Mouse (Mus musculus) forebrain, embryonic 12.5 days (tissue): Measurements from ENCODE around the gene Plcg1. TPM values are rescaled to one million over a fixed set of nuclear protein-coding genes. Genes with fewer than 3 reads are reported as not detected.
A peak's percentile ranks its signal among the peaks of the same experiment; 100 is the strongest.

Source experiments
- ATAC-seq: fragments of 200-750 bp; cut with Nextera tagmentation; 2 replicates; pipeline ENCODE4 v1.8.0; 2017; ENCODE audit warnings: moderate TSS enrichment; ENCODE audit not compliant: low FRiP score
- H3K27ac ChIP-seq: fragments of 300-500 bp; sonication (generic); 2 replicates; pipeline ENCODE4 v1.5.1; 2016; ENCODE audit warnings: mild to moderate bottlenecking
- H3K27me3 ChIP-seq: fragments of 300-500 bp; sonication (generic); 2 replicates; pipeline ENCODE4 v1.6.1; 2016; ENCODE audit warnings: mild to moderate bottlenecking
- H3K36me3 ChIP-seq: fragments of 300-500 bp; sonication (generic); replicated peaks from 2 replicates; pipeline ENCODE4 v1.6.1; 2016; ENCODE audit warnings: mild to moderate bottlenecking
- H3K4me1 ChIP-seq: fragments of 300-500 bp; sonication (generic); 2 replicates; pipeline ENCODE4 v1.6.1; 2016
- H3K4me2 ChIP-seq: fragments of 300-500 bp; sonication (generic); 2 replicates; pipeline ENCODE4 v1.6.1; 2016; ENCODE audit warnings: mild to moderate bottlenecking, moderate library complexity
- H3K4me3 ChIP-seq: fragments of 300-500 bp; sonication (generic); replicated peaks from 2 replicates; pipeline ENCODE4 v1.5.1; 2016; ENCODE audit warnings: mild to moderate bottlenecking
- H3K9ac ChIP-seq: fragments of 300-500 bp; sonication (generic); 2 replicates; pipeline ENCODE4 v1.6.1; 2016; ENCODE audit warnings: mild to moderate bottlenecking
- H3K9me3 ChIP-seq: fragments of 300-500 bp; sonication (generic); 2 replicates; pipeline ENCODE4 v1.6.1; 2016
- WGBS: fragments of 180-500 bp; shearing (Covaris S2); methylation state at CpG from one replicate; pipeline ENCODE4 v1.1.7; 2016; 5-methylcytosine and 5-hydroxymethylcytosine counted together
- polyA plus RNA-seq: library from polyadenylated mRNA; unstranded; fragments of >200 nt; fragmentation: Nextera tagmentation; extraction: Ambion mirVana; gene quantifications from 2 replicates; pipeline ENCODE4 v1.2.1, GENCODE M21; 2016

The Plcg1 gene
- 91.1 and 100 TPM in 2 replicates for polyA plus RNA-seq

DNA sequence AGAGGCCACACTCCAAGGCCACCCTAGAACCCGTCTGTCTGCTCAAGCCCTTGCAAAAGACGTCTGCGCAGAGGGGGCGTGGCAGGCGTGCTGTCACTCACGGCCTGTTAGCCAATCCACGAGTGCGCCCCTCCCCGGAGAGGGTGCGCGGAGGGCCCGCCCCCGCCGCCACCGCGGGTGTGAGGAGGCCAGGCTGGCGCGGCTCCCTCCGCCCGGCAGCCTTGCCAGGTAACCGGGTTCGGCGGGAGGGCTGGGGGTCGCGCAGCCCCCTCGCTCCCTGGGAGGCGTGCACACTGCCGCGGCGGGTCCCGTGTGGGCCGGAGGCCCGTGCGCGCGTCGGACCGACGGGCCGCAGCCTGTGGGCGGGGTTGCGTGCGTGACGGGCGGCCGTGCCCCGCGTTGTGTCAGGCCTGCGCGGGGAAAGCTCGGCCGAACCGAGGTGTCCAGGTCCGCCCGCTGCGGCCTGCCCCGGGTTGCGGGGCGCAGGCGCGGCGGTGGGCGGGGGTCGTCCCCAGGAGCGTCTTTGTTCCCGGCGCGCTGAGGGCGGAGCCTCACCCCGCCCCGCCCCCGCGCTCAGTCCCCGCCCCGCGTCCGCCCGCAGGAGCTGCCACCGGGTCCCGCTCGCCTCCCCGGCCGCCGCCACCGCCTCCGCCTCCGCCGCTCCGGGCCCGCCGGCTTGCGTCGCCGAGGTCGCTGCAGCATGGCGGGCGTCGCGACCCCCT is at the start of gene Plcg1:
TSS of gene Plcg1 (plus strand) at position 184 of the 722 bp plus-strand sequence.
- peak within 1 kb of the TSS; percentile 98 for H3K27ac ChIP-seq
- H3K4me2 ChIP-seq, result peak within 1 kb of the TSS; percentile 81
- WGBS, result under 1% methylated on average over 70 of the region's 99 CpGs
- H3K4me3 ChIP-seq, result peak within 1 kb of the TSS; percentile 93
- peaks cover 27% of the 10 kb centered on the region for H3K36me3 ChIP-seq
- ATAC-seq, result peak; percentile 95
- H3K4me1 ChIP-seq, result peaks cover 62% of the 10 kb centered on the region
- no peaks in the 10 kb centered on the region for H3K9me3 ChIP-seq
- H3K9ac ChIP-seq, result peak within 1 kb of the TSS; percentile 100
- H3K27me3 ChIP-seq, result peaks cover 8% of the 10 kb centered on the region; the same call in 1 of the 2 replicates

DNA sequence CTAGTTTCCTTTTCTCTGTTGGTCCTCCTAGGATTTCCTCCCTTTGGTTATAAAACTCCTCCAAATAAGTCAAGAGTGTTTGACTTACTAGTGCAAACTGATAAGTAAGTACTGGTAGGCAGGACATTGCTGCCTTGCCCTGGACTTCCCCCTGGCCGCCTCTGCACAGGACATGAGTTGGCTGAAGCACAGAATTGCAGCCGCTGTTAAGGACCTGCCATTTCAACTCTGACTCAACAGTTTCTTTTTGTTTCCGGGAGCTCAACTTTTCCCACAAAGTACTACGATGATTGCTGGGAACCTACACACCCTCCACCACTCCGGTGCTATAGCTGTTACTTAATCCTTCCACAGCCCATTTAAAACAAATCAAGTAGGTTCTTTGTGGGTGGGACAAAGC is 30.8 kb upstream of the Plcg1 start:
- WGBS, result 69% methylated on average over 5 of the region's 5 CpGs
- H3K4me2 ChIP-seq, result no peak overlapping the region

DNA sequence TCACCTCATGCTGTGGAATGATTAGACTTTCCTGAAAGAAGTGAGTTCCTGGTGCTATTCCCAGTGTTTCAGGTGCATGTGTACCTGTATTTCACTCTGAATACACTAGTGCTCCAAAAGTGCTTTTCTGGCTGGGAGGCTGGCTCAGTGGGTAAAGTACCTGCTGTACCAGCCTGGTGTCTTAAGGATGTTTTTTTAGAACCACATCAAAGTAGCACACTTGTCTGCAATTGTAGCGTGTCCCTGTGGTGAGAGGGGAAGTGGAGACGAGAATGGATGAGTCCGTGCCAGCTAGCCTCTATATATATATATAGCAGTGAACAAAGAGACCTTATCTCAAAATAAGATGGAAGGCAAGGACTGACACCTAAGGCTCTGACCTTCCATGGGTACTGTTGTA is 29.5 kb upstream of the Plcg1 start:
- 92% methylated on average over 3 of the region's 3 CpGs for whole genome bisulfite sequencing
- Histone ChIP-seq H3K27me3 (no peaks in the 10 kb centered on the region), H3K27ac (no peak overlapping the region), H3K4me1 (no peaks in the 10 kb centered on the region), H3K4me2 (no peak overlapping the region), H3K36me3 (peaks cover 67% of the 10 kb centered on the region), H3K4me3 (no peak overlapping the region), H3K9me3 (no peaks in the 10 kb centered on the region), H3K9ac (no peak overlapping the region)
- no peak for ATAC-seq

More for the DNA sequence above, 30.8 kb upstream of the Plcg1 start:
- Histone ChIP-seq H3K4me1 (no peaks in the 10 kb centered on the region), H3K27me3 (no peaks in the 10 kb centered on the region), H3K9ac (no peak overlapping the region), H3K9me3 (no peaks in the 10 kb centered on the region), H3K27ac (no peak overlapping the region), H3K4me3 (no peak overlapping the region), H3K36me3 (peaks cover 64% of the 10 kb centered on the region)
- ATAC-seq, result no peak

DNA sequence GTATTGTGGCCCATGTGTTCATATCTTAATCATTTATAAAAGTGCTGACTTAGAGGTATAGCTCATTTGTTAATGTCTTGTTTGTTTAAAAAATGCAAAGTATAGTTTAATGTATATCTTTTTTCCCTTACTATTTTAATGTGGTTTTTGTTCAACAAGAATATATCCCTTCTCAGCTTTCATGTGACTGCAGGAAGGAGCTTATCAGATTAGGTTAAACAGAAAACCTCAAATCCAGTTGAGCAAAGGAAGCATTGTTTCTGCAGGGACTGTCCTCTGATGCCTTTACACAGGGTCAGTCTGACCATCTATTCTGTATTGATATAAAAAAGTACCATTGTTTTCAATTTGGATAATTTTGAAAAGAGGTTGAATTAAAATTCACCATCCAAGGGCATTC is 28.3 kb upstream of the Plcg1 start:
- ATAC-seq, result no peak
- Histone ChIP-seq H3K36me3 (peaks cover 75% of the 10 kb centered on the region), H3K27ac (no peak overlapping the region), H3K27me3 (no peaks in the 10 kb centered on the region), H3K4me1 (no peaks in the 10 kb centered on the region), H3K9me3 (no peaks in the 10 kb centered on the region), H3K4me2 (no peak overlapping the region), H3K9ac (no peak overlapping the region), H3K4me3 (no peak overlapping the region)

DNA sequence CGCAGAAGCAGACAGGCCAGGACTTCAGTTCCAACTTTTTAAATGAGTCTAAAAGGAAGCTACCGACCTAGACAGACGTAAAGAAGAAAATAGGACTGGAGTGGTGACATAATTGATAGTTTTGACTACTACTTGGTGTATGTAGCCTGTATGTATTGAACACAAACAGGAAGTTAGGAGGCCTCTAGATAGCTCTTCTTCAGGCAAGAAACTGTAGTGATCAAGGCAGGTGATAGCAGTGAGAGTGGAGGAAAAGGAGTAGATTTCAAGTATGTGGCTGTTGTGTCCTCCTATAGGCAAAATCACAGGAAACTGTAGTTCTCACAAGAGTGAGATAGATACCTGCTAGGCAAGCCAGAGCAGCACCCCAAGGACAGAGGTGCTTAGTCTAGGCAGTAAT is 23.4 kb upstream of the Plcg1 start:
- Histone ChIP-seq H3K27ac (no peak overlapping the region), H3K4me3 (no peak overlapping the region), H3K27me3 (no peaks in the 10 kb centered on the region), H3K4me1 (no peaks in the 10 kb centered on the region), H3K4me2 (no peak overlapping the region), H3K9ac (no peak overlapping the region), H3K36me3 (peaks cover 80% of the 10 kb centered on the region), H3K9me3 (no peaks in the 10 kb centered on the region)
- no peak for ATAC-seq
- 87% methylated on average over 3 of the region's 3 CpGs for WGBS

DNA sequence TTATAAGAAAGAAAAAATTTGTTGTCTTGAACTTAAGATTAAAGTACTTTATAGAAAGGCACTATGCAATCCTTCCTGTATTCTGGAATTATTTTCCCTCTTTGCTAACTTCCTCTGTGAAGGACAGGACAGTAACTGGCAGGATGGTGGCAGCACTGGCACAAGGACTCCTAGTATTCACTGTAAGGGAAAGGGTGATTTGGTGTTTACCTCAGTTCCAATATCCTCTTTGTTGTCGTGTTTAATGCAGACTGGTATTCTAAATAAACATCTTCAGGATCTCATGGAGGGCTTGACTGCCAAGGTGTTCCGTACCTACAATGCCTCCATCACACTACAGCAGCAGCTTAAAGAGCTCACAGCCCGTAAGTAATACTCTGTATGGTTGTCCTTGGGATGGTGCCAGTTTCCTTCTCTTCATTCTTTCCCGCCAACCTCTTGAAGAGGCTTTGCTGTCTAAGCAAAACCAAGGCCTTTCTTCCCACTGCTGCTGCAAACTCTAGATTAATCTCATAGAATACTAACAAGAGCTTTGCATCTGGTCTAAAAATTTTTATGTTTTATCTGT is 15.6 kb upstream of the Plcg1 start:
- 64% methylated on average over 4 of the region's 4 CpGs for WGBS
- H3K27ac ChIP-seq, result peak overlapping the region; percentile 61
- no peaks in the 10 kb centered on the region for H3K4me1 ChIP-seq
- no peak overlapping the region for H3K4me3 ChIP-seq
- H3K27me3 ChIP-seq, result no peaks in the 10 kb centered on the region
- no peaks in the 10 kb centered on the region for H3K9me3 ChIP-seq
- ATAC-seq, result peak; percentile 61; the same call in 1 of the 2 replicates
- H3K4me2 ChIP-seq, result no peak overlapping the region
- no peak overlapping the region for H3K9ac ChIP-seq
- peaks cover 92% of the 10 kb centered on the region for H3K36me3 ChIP-seq

DNA sequence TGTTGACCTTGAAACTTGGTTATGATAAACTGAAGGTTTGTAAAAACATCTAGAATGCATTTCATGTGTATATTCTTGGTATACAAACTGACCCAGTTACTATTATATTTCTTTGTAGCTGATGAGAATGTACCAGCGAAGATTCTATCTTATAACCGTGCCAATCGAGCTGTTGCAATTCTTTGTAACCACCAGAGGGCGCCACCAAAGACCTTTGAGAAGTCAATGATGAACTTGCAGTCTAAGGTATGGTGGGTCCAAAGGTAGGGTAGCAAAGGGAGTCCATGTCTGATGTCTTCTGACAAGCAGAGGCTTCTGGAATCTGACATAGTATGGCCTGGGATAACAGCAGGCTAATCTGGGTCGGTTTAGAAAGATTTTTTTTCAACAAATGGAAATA is 13.8 kb upstream of the Plcg1 start:
- Histone ChIP-seq H3K36me3 (peaks cover 92% of the 10 kb centered on the region), H3K27me3 (no peaks in the 10 kb centered on the region), H3K9me3 (no peaks in the 10 kb centered on the region), H3K4me2 (no peak overlapping the region), H3K4me3 (no peak overlapping the region), H3K27ac (no peak overlapping the region), H3K4me1 (no peaks in the 10 kb centered on the region), H3K9ac (no peak overlapping the region)
- ATAC-seq, result no peak
- 72% methylated on average over 5 of the region's 5 CpGs for WGBS

DNA sequence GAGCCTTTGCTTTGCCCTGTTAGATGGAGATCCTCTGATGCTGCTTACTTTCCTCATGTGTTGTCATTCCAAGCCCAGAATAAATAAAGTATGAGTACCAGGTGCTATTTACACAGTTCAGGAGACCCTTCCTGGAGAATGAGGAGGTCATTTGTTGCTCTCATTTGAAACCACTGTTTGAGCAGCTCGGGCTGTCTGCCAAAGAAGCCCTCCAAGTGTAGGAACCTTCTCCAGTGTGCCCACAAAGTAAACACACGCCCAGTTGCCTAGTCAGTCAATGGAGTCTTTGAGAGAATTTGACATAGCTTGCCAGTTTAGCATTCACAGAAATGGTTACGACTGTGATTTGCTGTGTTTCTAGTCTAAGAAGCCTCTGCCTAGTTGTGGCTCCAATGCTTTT is 12.3 kb upstream of the Plcg1 start:
- 91% methylated on average over 3 of the region's 3 CpGs for WGBS
- H3K36me3 ChIP-seq, result peaks cover 93% of the 10 kb centered on the region
- H3K4me2 ChIP-seq, result no peak overlapping the region
- H3K4me3 ChIP-seq, result no peak overlapping the region
- H3K4me1 ChIP-seq, result no peaks in the 10 kb centered on the region
- no peak for ATAC-seq
- H3K9me3 ChIP-seq, result no peaks in the 10 kb centered on the region
- no peaks in the 10 kb centered on the region for H3K27me3 ChIP-seq
- H3K9ac ChIP-seq, result no peak overlapping the region
- no peak overlapping the region for H3K27ac ChIP-seq

DNA sequence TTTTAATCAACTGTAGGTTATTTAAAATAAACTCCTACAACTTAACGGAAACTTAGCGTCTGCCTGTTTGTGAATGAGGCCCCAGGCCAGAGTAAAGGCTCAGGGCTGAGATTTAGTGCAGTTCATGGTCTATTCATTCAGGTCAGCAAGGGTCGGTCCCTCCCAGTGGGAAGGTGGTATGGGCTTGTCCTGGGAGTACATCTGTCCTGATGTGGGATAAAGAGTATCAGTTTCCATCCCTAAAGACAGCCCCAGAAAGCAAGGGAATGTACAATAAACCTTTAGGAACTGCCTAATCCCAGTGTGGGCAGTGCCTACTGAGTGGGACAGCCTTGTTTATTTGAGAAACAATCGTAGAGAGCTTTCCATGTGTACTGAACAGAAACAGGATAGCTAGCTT is 8.4 kb upstream of the Plcg1 start:
- H3K4me1 ChIP-seq, result peaks cover 7% of the 10 kb centered on the region; the same call in 1 of the 2 replicates

DNA sequence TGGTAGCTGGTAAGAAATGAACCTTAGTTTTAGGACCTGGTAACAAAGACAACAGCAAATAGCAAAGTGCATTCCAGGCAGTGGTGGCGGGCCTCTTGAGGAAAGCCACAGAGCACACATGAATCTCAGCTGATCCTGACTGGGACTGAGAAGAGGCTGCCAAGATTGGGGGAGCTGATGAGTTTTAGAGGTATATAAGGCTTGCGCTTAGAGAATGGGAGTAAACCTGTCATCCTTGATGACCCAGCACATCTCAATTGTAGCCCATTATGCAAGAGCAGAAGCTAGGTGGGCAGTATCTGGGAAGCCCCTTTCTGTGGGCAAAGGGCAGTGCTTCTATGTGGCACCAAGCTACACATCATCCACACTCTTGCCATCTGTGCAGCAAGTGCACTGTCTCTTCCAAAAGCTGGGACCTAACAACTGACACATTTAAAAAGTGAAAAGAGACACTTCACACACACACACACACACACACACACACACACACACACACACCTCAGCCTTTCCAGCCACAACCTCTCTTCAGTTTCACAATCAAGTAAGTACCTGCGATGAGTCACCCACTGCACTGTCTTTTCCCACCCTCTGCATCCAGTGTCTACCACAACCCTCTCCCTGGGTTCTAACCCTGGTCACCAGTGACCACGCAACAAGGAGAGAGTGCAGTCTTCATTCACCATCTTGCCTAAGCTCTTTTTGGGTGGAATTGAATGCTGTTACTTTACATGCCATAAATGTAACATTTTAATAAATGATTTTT is 7.3 kb upstream of the Plcg1 start:
- H3K27me3 ChIP-seq, result no peaks in the 10 kb centered on the region
- WGBS, result 97% methylated on average over 4 of the region's 4 CpGs
- H3K27ac ChIP-seq, result no peak overlapping the region
- no peak overlapping the region for H3K4me2 ChIP-seq
- no peak for ATAC-seq
- H3K4me1 ChIP-seq, result peaks cover 7% of the 10 kb centered on the region; the same call in 1 of the 2 replicates
- H3K4me3 ChIP-seq, result no peak overlapping the region
- peaks cover 65% of the 10 kb centered on the region for H3K36me3 ChIP-seq
- H3K9ac ChIP-seq, result no peak overlapping the region
- no peaks in the 10 kb centered on the region for H3K9me3 ChIP-seq

More for the DNA sequence above, 8.4 kb upstream of the Plcg1 start:
- no peak overlapping the region for H3K4me2 ChIP-seq
- H3K9ac ChIP-seq, result no peak overlapping the region
- no peak overlapping the region for H3K27ac ChIP-seq
- H3K36me3 ChIP-seq, result peaks cover 76% of the 10 kb centered on the region
- no peak for ATAC-seq
- WGBS, result 82% methylated on average over 4 of the region's 4 CpGs
- no peaks in the 10 kb centered on the region for H3K27me3 ChIP-seq
- no peak overlapping the region for H3K4me3 ChIP-seq
- no peaks in the 10 kb centered on the region for H3K9me3 ChIP-seq

DNA sequence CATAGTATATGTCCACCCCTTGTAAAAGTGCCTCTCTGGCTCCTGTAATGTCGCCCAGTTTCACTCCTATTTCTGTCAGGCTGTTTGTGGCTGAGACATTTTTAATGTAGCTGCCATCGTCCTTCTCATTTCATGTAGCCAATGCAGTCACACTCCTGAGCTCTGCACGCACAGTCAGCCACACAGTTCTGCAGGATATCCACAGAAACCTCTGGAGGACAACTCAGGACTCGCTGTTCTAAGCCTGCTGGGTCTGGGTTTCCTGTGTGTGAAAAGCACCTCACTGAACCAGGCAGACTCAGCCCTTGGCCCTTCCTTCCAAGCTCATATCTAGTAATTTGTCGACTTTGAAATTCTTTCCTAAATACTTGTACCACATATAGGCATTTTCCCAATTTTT is 6.6 kb upstream of the Plcg1 start:
- peaks cover 7% of the 10 kb centered on the region; the same call in 1 of the 2 replicates for H3K4me1 ChIP-seq
- WGBS, result 95% methylated on average over 5 of the region's 5 CpGs
- H3K27ac ChIP-seq, result no peak overlapping the region
- peaks cover 57% of the 10 kb centered on the region for H3K36me3 ChIP-seq
- H3K4me2 ChIP-seq, result no peak overlapping the region
- no peak for ATAC-seq
- peaks cover 1% of the 10 kb centered on the region; the same call in 1 of the 2 replicates for H3K27me3 ChIP-seq
- H3K9me3 ChIP-seq, result no peaks in the 10 kb centered on the region
- no peak overlapping the region for H3K4me3 ChIP-seq
- H3K9ac ChIP-seq, result no peak overlapping the region
